Mouse (Mus musculus): ENCODE results near the gene Ggcx. TPM values are rescaled to one million over a fixed set of nuclear protein-coding genes. Genes with fewer than 3 reads are reported as not detected.

Gene Ggcx
- polyA plus RNA-seq, 1 experiment = 17.5 TPM

GRCm38 (mm10) chr6:72374206-72374605 lies 39.9 kb upstream of the Ggcx start:
- Histone ChIP-seq H3K36me3 (ENCODE audit: control insufficient read depth, insufficient read depth) (peaks cover 5% of the 10 kb centered on the region), H3K79me2 (ENCODE audit: control insufficient read depth, insufficient read depth) (peaks cover 24% of the 10 kb centered on the region), H3ac (ENCODE audit: control insufficient read depth, insufficient read length) (no peak overlapping the region), H3K27me3 (ENCODE audit: control insufficient read depth, insufficient read depth, insufficient read length) (no peaks in the 10 kb centered on the region), H3K4me3 (no peak overlapping the region), H3K4me2 (ENCODE audit: low read depth) (peak overlapping the region; percentile 30)
- no peak for TF ChIP-seq POLR2A (IDR thresholded peaks at IDR 0.05; ENCODE audit: insufficient read length, low read depth)
- no peak for TF ChIP-seq USF1 (IDR thresholded peaks at IDR 0.05; ENCODE audit: low read depth)
- no peak for TF ChIP-seq MYOG (IDR thresholded peaks at IDR 0.05; ENCODE audit: control insufficient read depth in 1 of 3, insufficient read depth in 1 of 3, insufficient read length in 2 of 3, low read depth in 2 of 3)
- TF ChIP-seq REST (IDR thresholded peaks at IDR 0.05; ENCODE audit: insufficient read depth, insufficient read length) = no peak
- TF ChIP-seq TCF12 (IDR thresholded peaks at IDR 0.05; ENCODE audit: insufficient read depth, poor library complexity, severe bottlenecking) = no peak
- TF ChIP-seq MYOD1 (IDR thresholded peaks at IDR 0.05; ENCODE audit: control insufficient read depth in 1 of 3, insufficient read length in 2 of 3, low read depth in 2 of 3) = no peak
- no peak for TF ChIP-seq POLR2AphosphoS2 (IDR thresholded peaks at IDR 0.05; ENCODE audit: insufficient read length, low read depth)
- no peak for TF ChIP-seq CEBPB (IDR thresholded peaks at IDR 0.05; ENCODE audit: insufficient read depth, poor library complexity, severe bottlenecking)
- TF ChIP-seq SRF (IDR thresholded peaks at IDR 0.05; ENCODE audit: control insufficient read depth, insufficient read length, low read depth) = no peak
- TF ChIP-seq E2F4 (IDR thresholded peaks at IDR 0.05; ENCODE audit: insufficient read depth) = no peak

DNA sequence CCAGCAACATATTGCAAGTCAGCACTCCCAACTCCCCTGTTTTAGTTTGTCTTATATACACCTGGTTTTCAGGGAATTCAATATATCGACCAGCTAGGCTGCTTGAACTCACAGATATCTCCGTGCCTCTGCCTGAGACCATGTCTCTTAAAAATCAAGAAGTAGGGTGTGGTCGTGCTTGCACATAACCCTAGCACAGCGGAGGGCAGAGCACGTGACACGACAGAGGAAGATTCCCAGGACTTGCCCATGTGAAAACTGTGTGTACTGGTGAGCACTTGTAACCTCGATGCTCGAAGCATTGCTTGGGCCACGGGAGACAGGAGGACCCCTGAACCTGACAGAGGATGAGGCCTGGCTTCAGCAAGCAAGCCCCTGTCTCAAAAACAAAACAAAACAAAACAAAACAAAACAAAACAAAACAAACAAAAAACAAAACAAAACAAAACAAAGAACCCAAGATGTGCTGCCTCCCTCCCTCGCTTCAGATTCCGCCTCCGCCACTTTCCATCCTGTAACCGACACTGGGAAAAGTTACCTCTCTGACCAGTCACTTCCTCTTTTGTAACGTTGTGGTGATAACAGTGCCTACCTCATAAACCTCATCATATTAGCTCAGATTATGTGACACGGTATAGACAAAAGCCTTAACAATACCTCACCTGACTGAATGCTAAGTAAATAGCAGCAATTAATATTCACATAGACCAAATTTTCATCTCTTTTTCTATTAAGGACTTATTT lies 39.1 kb upstream of the Ggcx start:
- H3K36me3 ChIP-seq (ENCODE audit: control insufficient read depth, insufficient read depth) = peaks cover 5% of the 10 kb centered on the region
- no peaks in the 10 kb centered on the region for H3K27me3 ChIP-seq (ENCODE audit: control insufficient read depth, insufficient read depth, insufficient read length)
- H3K4me2 ChIP-seq (ENCODE audit: low read depth) = no peak overlapping the region
- no peak overlapping the region for H3ac ChIP-seq (ENCODE audit: control insufficient read depth, insufficient read length)
- TF ChIP-seq POLR2A (IDR thresholded peaks at IDR 0.05; ENCODE audit: insufficient read length, low read depth) (no peak), TCF12 (IDR thresholded peaks at IDR 0.05; ENCODE audit: insufficient read depth, poor library complexity, severe bottlenecking) (no peak), TCF3 (IDR thresholded peaks at IDR 0.05; ENCODE audit: insufficient read length, low read depth) (no peak), MYOG (IDR thresholded peaks at IDR 0.05; ENCODE audit: control insufficient read depth in 1 of 3, insufficient read depth in 1 of 3, insufficient read length in 2 of 3, low read depth in 2 of 3) (no peak), MAX (IDR thresholded peaks at IDR 0.05; ENCODE audit: low read depth) (no peak), CEBPB (IDR thresholded peaks at IDR 0.05; ENCODE audit: insufficient read depth, poor library complexity, severe bottlenecking) (no peak), POLR2AphosphoS2 (IDR thresholded peaks at IDR 0.05; ENCODE audit: insufficient read length, low read depth) (no peak), SRF (IDR thresholded peaks at IDR 0.05; ENCODE audit: control insufficient read depth, insufficient read length, low read depth) (no peak), REST (IDR thresholded peaks at IDR 0.05; ENCODE audit: insufficient read depth, insufficient read length) (no peak), E2F4 (IDR thresholded peaks at IDR 0.05; ENCODE audit: insufficient read depth) (no peak), MYOD1 (IDR thresholded peaks at IDR 0.05; ENCODE audit: control insufficient read depth in 1 of 3, insufficient read length in 2 of 3, low read depth in 2 of 3) (no peak), USF1 (IDR thresholded peaks at IDR 0.05; ENCODE audit: low read depth) (no peak)
- H3K79me2 ChIP-seq (ENCODE audit: control insufficient read depth, insufficient read depth) = peaks cover 32% of the 10 kb centered on the region
- no peak overlapping the region for H3K4me3 ChIP-seq

GRCm38 (mm10) chr6:72378510-72379234 lies 35.4 kb upstream of the Ggcx start:
- peak overlapping the region; percentile 70 for H3K4me3 ChIP-seq
- TF ChIP-seq MYOD1 (IDR thresholded peaks at IDR 0.05; ENCODE audit: control insufficient read depth in 1 of 3, insufficient read length in 2 of 3, low read depth in 2 of 3) = no peak
- TF ChIP-seq POLR2A (IDR thresholded peaks at IDR 0.05; ENCODE audit: insufficient read length, low read depth) = no peak
- TF ChIP-seq CEBPB (IDR thresholded peaks at IDR 0.05; ENCODE audit: insufficient read depth, poor library complexity, severe bottlenecking) = no peak
- TF ChIP-seq MYOG (IDR thresholded peaks at IDR 0.05; ENCODE audit: control insufficient read depth in 1 of 3, insufficient read depth in 1 of 3, insufficient read length in 2 of 3, low read depth in 2 of 3) = no peak
- TF ChIP-seq REST (IDR thresholded peaks at IDR 0.05; ENCODE audit: insufficient read depth, insufficient read length) = no peak
- no peak for TF ChIP-seq MAX (IDR thresholded peaks at IDR 0.05; ENCODE audit: low read depth)
- no peak for TF ChIP-seq E2F4 (IDR thresholded peaks at IDR 0.05; ENCODE audit: insufficient read depth)
- TF ChIP-seq SRF (IDR thresholded peaks at IDR 0.05; ENCODE audit: control insufficient read depth, insufficient read length, low read depth) = no peak
- no peak for TF ChIP-seq TCF3 (IDR thresholded peaks at IDR 0.05; ENCODE audit: insufficient read length, low read depth)
- TF ChIP-seq TCF12 (IDR thresholded peaks at IDR 0.05; ENCODE audit: insufficient read depth, poor library complexity, severe bottlenecking) = no peak
- no peak for TF ChIP-seq POLR2AphosphoS2 (IDR thresholded peaks at IDR 0.05; ENCODE audit: insufficient read length, low read depth)
- TF ChIP-seq USF1 (IDR thresholded peaks at IDR 0.05; ENCODE audit: low read depth) = no peak
- peak overlapping the region; percentile 89 for H3K4me2 ChIP-seq (ENCODE audit: low read depth)
- no peak overlapping the region for H3ac ChIP-seq (ENCODE audit: control insufficient read depth, insufficient read length)
- H3K36me3 ChIP-seq (ENCODE audit: control insufficient read depth, insufficient read depth) = no peaks in the 10 kb centered on the region
- H3K79me2 ChIP-seq (ENCODE audit: control insufficient read depth, insufficient read depth) = peaks cover 33% of the 10 kb centered on the region
- no peaks in the 10 kb centered on the region for H3K27me3 ChIP-seq (ENCODE audit: control insufficient read depth, insufficient read depth, insufficient read length)

DNA sequence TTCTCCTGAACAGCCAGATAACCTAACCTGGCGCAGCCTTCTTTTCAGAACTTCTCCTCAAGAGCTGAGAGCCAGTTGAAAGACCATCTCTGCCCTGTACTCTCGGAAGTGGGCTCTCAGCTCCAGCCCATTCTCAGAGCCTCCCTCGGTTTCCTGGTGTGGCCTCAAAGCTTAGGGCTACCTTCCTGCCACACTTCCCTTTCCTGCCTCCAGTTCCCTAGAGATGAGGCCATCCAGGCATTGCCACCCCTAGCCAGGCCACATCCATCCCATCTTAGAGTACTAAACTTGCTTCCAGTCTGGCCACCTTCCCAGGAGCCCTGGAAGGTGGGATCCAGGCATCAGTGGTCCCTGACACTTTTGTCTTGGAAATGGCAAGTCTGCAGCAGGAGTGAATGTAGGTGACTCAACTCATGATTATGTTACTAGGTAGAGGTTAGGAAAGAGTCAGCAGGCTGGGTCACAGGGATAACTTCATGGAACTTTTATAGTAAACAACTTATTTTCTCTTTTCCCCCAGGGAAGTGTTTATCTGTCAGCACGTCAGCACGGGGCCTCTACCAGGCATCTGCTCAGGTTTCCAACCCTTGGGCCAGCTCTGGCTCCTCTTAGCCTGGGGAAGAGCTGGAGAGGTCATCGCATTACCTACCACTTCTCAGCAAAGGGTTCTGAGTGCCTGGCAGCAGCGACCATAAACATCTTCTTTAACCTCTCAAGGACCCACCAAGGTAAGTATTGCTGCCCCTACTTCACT lies 34.6 kb upstream of the Ggcx start:
- peak overlapping the region; percentile 20 for H3ac ChIP-seq (ENCODE audit: control insufficient read depth, insufficient read length)
- H3K4me2 ChIP-seq (ENCODE audit: low read depth) = peak overlapping the region; percentile 89
- TF ChIP-seq POLR2AphosphoS2 (IDR thresholded peaks at IDR 0.05; ENCODE audit: insufficient read length, low read depth) (no peak), MAX (IDR thresholded peaks at IDR 0.05; ENCODE audit: low read depth) (no peak)
- H3K4me3 ChIP-seq = peak overlapping the region; percentile 70
- H3K79me2 ChIP-seq (ENCODE audit: control insufficient read depth, insufficient read depth) = peaks cover 32% of the 10 kb centered on the region
- no peaks in the 10 kb centered on the region for H3K27me3 ChIP-seq (ENCODE audit: control insufficient read depth, insufficient read depth, insufficient read length)
- H3K36me3 ChIP-seq (ENCODE audit: control insufficient read depth, insufficient read depth) = no peaks in the 10 kb centered on the region

All from myocyte (in vitro differentiated cells).